Comparison of ENCODE assay signal across 12 mouse cellular contexts in the genomic region with DNA sequence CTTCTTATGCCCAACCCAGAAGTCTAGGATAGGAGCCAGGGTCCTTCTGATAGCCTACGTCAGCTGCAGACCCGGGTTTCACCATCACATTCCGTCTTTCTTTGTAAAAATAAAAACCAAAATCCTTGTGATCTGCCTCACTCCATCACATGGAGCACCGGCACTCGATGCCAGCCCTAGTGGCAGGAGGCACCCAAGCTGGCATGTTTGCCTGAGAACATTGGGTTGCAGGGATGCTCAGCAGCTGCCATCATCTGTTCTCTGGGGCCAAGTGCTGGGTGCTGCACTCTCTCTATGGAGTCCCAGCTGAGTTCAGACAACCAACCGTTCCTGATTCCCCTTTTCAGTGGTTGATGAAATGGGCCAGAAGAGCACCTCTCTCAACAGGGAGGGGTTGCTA. TPM values are rescaled to one million over a fixed set of nuclear protein-coding genes. Genes with fewer than 3 reads are reported as not detected.
DNase-seq lines count a peak whose midpoint lies in the region; ATAC-seq lines count a peak whose summit lies in the region.
"Had no signal": no experiment of that assay in that cellular context is flagged by ENCODE, and none has a peak within 500 bp of the region (broad histone marks: within the 10 kb centered on the region; RNA-seq: fewer than 3 reads in every experiment).

No protein-coding gene starts in this region.

- H3K4me1 ChIP-seq in kidney, embryonic 15.5 days: peaks cover 76% of the 10 kb centered on the region
- H3K4me1 ChIP-seq in embryonic facial prominence, embryonic 12.5 days: peaks cover 4% of the 10 kb centered on the region

- no peaks in the 10 kb centered on the region for H3K9me3 ChIP-seq in kidney, embryonic 15.5 days (replicated peaks)
- no peaks in the 10 kb centered on the region for H3K9me3 ChIP-seq in embryonic facial prominence, embryonic 12.5 days
- H3K9me3 ChIP-seq: limb, embryonic 12.5 days had no signal

- peak overlapping the region; percentile 76; the same call in 1 of the 2 replicates for H3K4me3 ChIP-seq in kidney, embryonic 15.5 days (replicated peaks)
- H3K4me3 ChIP-seq in embryonic facial prominence, embryonic 12.5 days: no peak overlapping the region
- H3K4me3 ChIP-seq: limb, embryonic 12.5 days had no signal

- 85% methylated on average over 6 of the region's 6 CpGs for WGBS in kidney, embryonic 15.5 days
- 88% methylated on average over 6 of the region's 6 CpGs for WGBS in embryonic facial prominence, embryonic 12.5 days

- no peaks in the 10 kb centered on the region for H3K36me3 ChIP-seq in kidney, embryonic 15.5 days
- H3K36me3 ChIP-seq in embryonic facial prominence, embryonic 12.5 days: no peaks in the 10 kb centered on the region
- H3K36me3 ChIP-seq: limb, embryonic 12.5 days had no signal

- DNase-seq in cerebellum, adult 8-10 months: peak; percentile 17
- DNase-seq in cerebellum, adult 11-12 months: no peak
- DNase-seq in kidney, postnatal 25 days: no peak
- DNase-seq in layer of hippocampus, adult 8-10 months (ENCODE audit: low spot score in 2 of 2): peak; percentile 33 to 37
- no peak for DNase-seq in frontal cortex, postnatal 25 days (ENCODE audit: low spot score in 2 of 2)
- no peak for DNase-seq in left cerebral cortex, postnatal 25 days (ENCODE audit: low spot score in 2 of 2)
- DNase-seq: cerebellum, postnatal 25 days; kidney, postnatal 14 days had no signal

- no peak overlapping the region for H3K9ac ChIP-seq in kidney, embryonic 15.5 days
- H3K9ac ChIP-seq in embryonic facial prominence, embryonic 12.5 days: 0 out of 2 replicates have a peak overlapping the region, but pooled peaks have one; percentile 7
- H3K9ac ChIP-seq: limb, embryonic 12.5 days had no signal

- H3K27me3 ChIP-seq in kidney, embryonic 15.5 days: no peaks in the 10 kb centered on the region
- H3K27me3 ChIP-seq in embryonic facial prominence, embryonic 12.5 days: 0 out of 2 replicates have a peak, but pooled peaks cover 6% of the 10 kb centered on the region

- intact Hi-C loops in left cerebral cortex, postnatal 25 days (cut with DNase I): loop anchor here (5.0 kb wide), 1 partner anchor 86 kb away; no protein-coding TSS in a partner anchor

- H3K27ac ChIP-seq in kidney, embryonic 15.5 days: no peak overlapping the region
- H3K27ac ChIP-seq in embryonic facial prominence, embryonic 12.5 days: no peak overlapping the region
- H3K27ac ChIP-seq: limb, embryonic 12.5 days; macrophage had no signal

- no peak for ATAC-seq in kidney, embryonic 15.5 days (replicated peaks; ENCODE audit: low FRiP score)
- no peak for ATAC-seq in embryonic facial prominence, embryonic 12.5 days (ENCODE audit: insufficient number of reproducible peaks, insufficient read depth, low FRiP score, low TSS enrichment)

- H3K4me2 ChIP-seq in kidney, embryonic 15.5 days: peak overlapping the region; percentile 96
- no peak overlapping the region for H3K4me2 ChIP-seq in embryonic facial prominence, embryonic 12.5 days (replicated peaks)

RNA-seq across cellular contexts. Expression of a gene that starts 3.2 kb away (rescaled TPM):
- 41.0 and 44.8 TPM in 2 replicates for polyA plus RNA-seq in kidney, embryonic 15.5 days (2015; fragmentation: Nextera tagmentation; extraction: Ambion mirVana)
- polyA plus RNA-seq in embryonic facial prominence, embryonic 12.5 days (2016; fragmentation: Nextera tagmentation; extraction: Ambion mirVana): 16.1 and 16.3 TPM in 2 replicates
- total RNA-seq in layer of hippocampus, adult 8-10 months (2022): 10 to 100 TPM; 20.9 to 31.4 (median 27.3) TPM
- 1 to 10 TPM; 1.9 to 2.2 TPM for total RNA-seq in left cerebral cortex, postnatal 25 days (2021)

Comparison
In these comparisons a context has a peak if more than half of its experiments do, and no peak if none do; other contexts are left out.
1. DNase-seq: peak in cerebellum, adult 8-10 months (single experiment) and layer of hippocampus, adult 8-10 months (2 of 2); none in cerebellum, adult 11-12 months (single experiment), kidney, postnatal 25 days (0 of 2), frontal cortex, postnatal 25 days (0 of 2) and left cerebral cortex, postnatal 25 days (0 of 2).
2. RNA of a gene that starts 3.2 kb away (total RNA-seq): 20.9 to 31.4 TPM in layer of hippocampus, adult 8-10 months; 1.9 to 2.2 TPM in left cerebral cortex, postnatal 25 days; every median in the first group is over 4 times any median in the second.